Mouse (Mus musculus) MEL (cell line): ENCODE results near the gene Kcna7. TPM values are rescaled to one million over a fixed set of nuclear protein-coding genes. Genes with fewer than 3 reads are reported as not detected.

Experiments used
- DNase-seq: peaks from one replicate; pipeline ENCODE4 v3.0.0; 2011; ENCODE audit warnings: low read depth, low spot score
- H3K27ac ChIP-seq: 2 replicates; pipeline ENCODE4 v1.5.1; 2012; ENCODE audit warnings: low read depth, mild to moderate bottlenecking, control low read depth, low read length, moderate library complexity; ENCODE audit not compliant: control insufficient read depth
- H3K27me3 ChIP-seq, 2 experiments: fragments of 150-350 bp in 1 of 2; sonication (generic) in 1 of 2; 2 replicates each; pipeline ENCODE4 v1.6.1; 2012; ENCODE audit warnings: low read length in 2 of 2, mild to moderate bottlenecking in 2 of 2, improper control_type of control experiment in 1 of 2, moderate library complexity in 1 of 2; ENCODE audit not compliant: insufficient read depth in 2 of 2, control insufficient read depth in 1 of 2
- H3K36me3 ChIP-seq, 2 experiments: 2 replicates each; pipeline ENCODE4 v1.6.1; 2012 to 2014; ENCODE audit warnings: low read length in 2 of 2, improper control_type of control experiment in 1 of 2, inconsistent platforms in 1 of 2, mild to moderate bottlenecking in 1 of 2; ENCODE audit not compliant: insufficient read depth in 2 of 2, control insufficient read depth in 1 of 2
- H3K4me1 ChIP-seq, 2 experiments: fragments of 150-350 bp in 1 of 2; sonication (generic) in 1 of 2; 2 replicates each; pipeline ENCODE4 v1.6.1; 2012; ENCODE audit warnings: low read length in 2 of 2, improper control_type of control experiment in 1 of 2, mild to moderate bottlenecking in 1 of 2; ENCODE audit not compliant: insufficient read depth in 2 of 2, control insufficient read depth in 1 of 2
- H3K4me3 ChIP-seq, 2 experiments: fragments of 150-350 bp in 1 of 2; sonication (generic) in 1 of 2; 2 replicates each; pipeline ENCODE4 v1.5.1; 2012; ENCODE audit warnings: low read depth in 2 of 2, low read length in 2 of 2, mild to moderate bottlenecking in 2 of 2, moderate library complexity in 2 of 2, control low read depth in 1 of 2, improper control_type of control experiment in 1 of 2; ENCODE audit not compliant: control insufficient read depth in 1 of 2, insufficient read depth in 1 of 2
- H3K79me2 ChIP-seq: 2 replicates; pipeline ENCODE4 v1.6.1; 2012; ENCODE audit warnings: mild to moderate bottlenecking, low read length, moderate library complexity; ENCODE audit not compliant: control insufficient read depth, poor library complexity, insufficient read depth
- H3K9ac ChIP-seq: 2 replicates; pipeline ENCODE4 v1.6.1; 2012; ENCODE audit warnings: low read depth, mild to moderate bottlenecking, control low read depth, low read length, moderate library complexity; ENCODE audit not compliant: control insufficient read depth, poor library complexity, severe bottlenecking
- H3K9me3 ChIP-seq: fragments of 150-350 bp; sonication (generic); replicated peaks from 2 replicates; pipeline ENCODE4 v1.6.1; 2012; ENCODE audit warnings: mild to moderate bottlenecking, low read length, improper control_type of control experiment, moderate library complexity; ENCODE audit not compliant: insufficient read depth
- CHD1 ChIP-seq: IDR thresholded peaks from 2 replicates; pipeline ENCODE4 v1.6.1; 2012; ENCODE audit warnings: low read depth, mild to moderate bottlenecking, inconsistent platforms, low read length, improper control_type of control experiment
- MAX ChIP-seq: IDR thresholded peaks from 2 replicates; pipeline ENCODE4 v1.6.1; 2011; ENCODE audit warnings: low read length, improper control_type of control experiment
- MEF2A ChIP-seq: IDR thresholded peaks from 2 replicates; pipeline ENCODE4 v1.6.1; 2014; ENCODE audit warnings: low read depth, mild to moderate bottlenecking, inconsistent platforms, low read length, improper control_type of control experiment; ENCODE audit not compliant: poor library complexity, insufficient replicate concordance, severe bottlenecking; ENCODE audit errors: extremely low read depth
- MXI1 ChIP-seq: IDR thresholded peaks from 2 replicates; pipeline ENCODE4 v1.6.1; 2011; ENCODE audit warnings: mild to moderate bottlenecking, low read depth, low read length, improper control_type of control experiment
- MYC ChIP-seq: IDR thresholded peaks from 2 replicates; pipeline ENCODE4 v1.6.1; 2011; ENCODE audit warnings: low read depth, mild to moderate bottlenecking, low read length, improper control_type of control experiment, moderate library complexity
- NRF1 ChIP-seq: IDR thresholded peaks from 2 replicates; pipeline ENCODE4 v1.6.1; 2014; ENCODE audit warnings: low read depth, mild to moderate bottlenecking, inconsistent platforms, low read length, improper control_type of control experiment, moderate library complexity; ENCODE audit not compliant: poor library complexity, insufficient read depth, severe bottlenecking
- SIN3A ChIP-seq: IDR thresholded peaks from 2 replicates; pipeline ENCODE4 v1.6.1; 2012; ENCODE audit warnings: low read length, improper control_type of control experiment, inconsistent platforms
- polyA plus RNA-seq, 2 experiments: library from polyadenylated mRNA; stranded (reverse) in 1 of 2; unstranded in 1 of 2; fragments of >175 nt in 1 of 2; fragments of >200 nt in 1 of 2; gene quantifications; 2 replicates each; pipeline versions ENCODE4 v1.2.1 to v1.2.4; 2012; ENCODE audit warnings: low replicate concordance in 2 of 2, low read depth in 1 of 2; ENCODE audit not compliant: insufficient read length in 2 of 2, insufficient read depth in 1 of 2, missing spikeins in 1 of 2
- total RNA-seq: library from RNA; depleted of rRNA; stranded (reverse); fragments of 300-350 nt; gene quantifications from 2 replicates; pipeline ENCODE4 v1.2.3, GENCODE M21; 2012; rRNA removed

Gene Kcna7
- total and polyA plus RNA-seq, 3 experiments, result 0.06 TPM; not detected in 2

- H3K9me3 ChIP-seq, result no peaks in the 10 kb centered on the region
- H3K27me3 ChIP-seq, result no peaks in the 10 kb centered on the region
- peak; percentile 84 for DNase-seq
- peaks cover 24% of the 10 kb centered on the region for H3K79me2 ChIP-seq
- peak overlapping the region; percentile 78 to 80 for H3K4me3 ChIP-seq
- peak overlapping the region; percentile 93 for H3K9ac ChIP-seq
- TF ChIP-seq SIN3A (peak; percentile 56; the same call in 1 of the 2 replicates), CHD1 (peak; percentile 49; the same call in 1 of the 2 replicates), MYC (no peak), MAX (0 out of 2 replicates have a peak, but pooled peaks have one; percentile 25), NRF1 (peak; percentile 78), MEF2A (no peak), MXI1 (peak; percentile 52)
- H3K27ac ChIP-seq, result peak overlapping the region; percentile 88
- H3K4me1 ChIP-seq, result peaks cover 7 to 22% of the 10 kb centered on the region in 2 experiments; a peak in 3 of 4 replicates
- H3K36me3 ChIP-seq, result peaks cover 7 to 22% of the 10 kb centered on the region in 2 experiments
These were observed 53.5 kb downstream of the Kcna7 start for GRCm38 (mm10) chr7:45458748-45459563.

Other genes starting within 250 kb of the Kcna7 start
Only the 30 nearest of the 33 such genes appear.
- gene Pth2, start 224.7 kb upstream of the Kcna7 start, total RNA-seq, result not detected in 2 replicates
- not detected for gene Pth2, start 224.7 kb upstream of the Kcna7 start, polyA plus RNA-seq
- 0.16 and 0.27 TPM in 2 replicates for gene Ccdc155, start 200.8 kb upstream of the Kcna7 start, total RNA-seq
- under 1 TPM in 1 of 2 experiments, not detected in 1; 0.38 TPM for gene Ccdc155, start 200.8 kb upstream of the Kcna7 start, polyA plus RNA-seq
- 8.5 and 9.2 TPM in 2 replicates for gene Dkkl1, start 193.5 kb upstream of the Kcna7 start, total RNA-seq
- gene Dkkl1, start 193.5 kb upstream of the Kcna7 start, polyA plus RNA-seq, result 10 to 100 TPM in 1 of 2 experiments, not detected in 1; 32.0 TPM
- gene Tead2, start 189.9 kb upstream of the Kcna7 start, total RNA-seq, result 0.19 TPM in 1 of 2 replicates, not detected in the other
- under 1 TPM in 1 of 2 experiments, not detected in 1; 0.38 TPM for gene Tead2, start 189.9 kb upstream of the Kcna7 start, polyA plus RNA-seq
- gene Cd37, start 166.5 kb upstream of the Kcna7 start, total RNA-seq, result 17.2 and 22.4 TPM in 2 replicates
- gene Cd37, start 166.5 kb upstream of the Kcna7 start, polyA plus RNA-seq, result 100 to 1,000 TPM in 1 of 2 experiments, not detected in 1; 111 TPM
- gene Slc6a16, start 164.6 kb upstream of the Kcna7 start, total RNA-seq, result not detected in 2 replicates
- gene Slc6a16, start 164.6 kb upstream of the Kcna7 start, polyA plus RNA-seq, result not detected
- not detected in 2 replicates for gene Slc6a21, start 128.1 kb upstream of the Kcna7 start, total RNA-seq
- gene Slc6a21, start 128.1 kb upstream of the Kcna7 start, polyA plus RNA-seq, result not detected
- gene Trpm4, start 71.9 kb upstream of the Kcna7 start, total RNA-seq, result 4.5 and 4.8 TPM in 2 replicates
- 1 to 10 TPM in 1 of 2 experiments, not detected in 1; 6.9 TPM for gene Trpm4, start 71.9 kb upstream of the Kcna7 start, polyA plus RNA-seq
- not detected in 2 replicates for gene Hrc, start 70.4 kb upstream of the Kcna7 start, total RNA-seq
- gene Hrc, start 70.4 kb upstream of the Kcna7 start, polyA plus RNA-seq, result under 1 TPM in 1 of 2 experiments, not detected in 1; 0.22 TPM
- 3.0 and 3.4 TPM in 2 replicates for gene Ppfia3, start 38.6 kb upstream of the Kcna7 start, total RNA-seq
- gene Ppfia3, start 38.6 kb upstream of the Kcna7 start, polyA plus RNA-seq, result 1 to 10 TPM in 1 of 2 experiments, not detected in 1; 5.9 TPM
- gene Lin7b, start 35.1 kb upstream of the Kcna7 start, total RNA-seq, result 1.3 and 1.4 TPM in 2 replicates
- gene Lin7b, start 35.1 kb upstream of the Kcna7 start, polyA plus RNA-seq, result 1 to 10 TPM in 1 of 2 experiments, not detected in 1; 3.8 TPM
- gene Snrnp70, start 9.9 kb upstream of the Kcna7 start, total RNA-seq, result 260 and 272 TPM in 2 replicates
- gene Snrnp70, start 9.9 kb upstream of the Kcna7 start, polyA plus RNA-seq, result 1,000 to 10,000 TPM in 1 of 2 experiments, 100 to 1,000 TPM in 1; 588 to 1,478 TPM
- 0.54 and 0.92 TPM in 2 replicates for gene Ntf5, start 8.0 kb downstream of the Kcna7 start, total RNA-seq
- 1 to 10 TPM in 1 of 2 experiments, not detected in 1; 1.9 TPM for gene Ntf5, start 8.0 kb downstream of the Kcna7 start, polyA plus RNA-seq
- 0.19 TPM in 1 of 2 replicates, not detected in the other for gene Lhb, start 15.2 kb downstream of the Kcna7 start, total RNA-seq
- gene Lhb, start 15.2 kb downstream of the Kcna7 start, polyA plus RNA-seq, result under 1 TPM in 1 of 2 experiments, not detected in 1; 0.28 TPM
- 12.8 and 15.0 TPM in 2 replicates for gene Gys1, start 29.2 kb downstream of the Kcna7 start, total RNA-seq
- 10 to 100 TPM in 1 of 2 experiments, not detected in 1; 46.9 TPM for gene Gys1, start 29.2 kb downstream of the Kcna7 start, polyA plus RNA-seq
- gene Ruvbl2, start 32.4 kb downstream of the Kcna7 start, total RNA-seq, result 434 and 469 TPM in 2 replicates
- 100 to 1,000 TPM in 1 of 2 experiments, not detected in 1; 758 TPM for gene Ruvbl2, start 32.4 kb downstream of the Kcna7 start, polyA plus RNA-seq
- 1,416 and 1,470 TPM in 2 replicates for gene Ftl1, start 54.2 kb downstream of the Kcna7 start, total RNA-seq
- 1,000 to 10,000 TPM in 1 of 2 experiments, not detected in 1; 2,290 TPM for gene Ftl1, start 54.2 kb downstream of the Kcna7 start, polyA plus RNA-seq
- 105 and 130 TPM in 2 replicates for gene Bax, start 61.2 kb downstream of the Kcna7 start, total RNA-seq
- gene Bax, start 61.2 kb downstream of the Kcna7 start, polyA plus RNA-seq, result 100 to 1,000 TPM; 205 to 778 TPM
- gene Tulp2, start 76.2 kb downstream of the Kcna7 start, total RNA-seq, result 0.56 and 1.1 TPM in 2 replicates
- 1 to 10 TPM in 1 of 2 experiments, not detected in 1; 1.2 TPM for gene Tulp2, start 76.2 kb downstream of the Kcna7 start, polyA plus RNA-seq
- gene Gm45808, start 81.2 kb downstream of the Kcna7 start, total RNA-seq, result not detected in 2 replicates
- gene Gm45808, start 81.2 kb downstream of the Kcna7 start, polyA plus RNA-seq, result not detected
- 0.08 and 0.10 TPM in 2 replicates for gene Dhdh, start 83.2 kb downstream of the Kcna7 start, total RNA-seq
- 1 to 10 TPM in 1 of 2 experiments, not detected in 1; 1.6 TPM for gene Dhdh, start 83.2 kb downstream of the Kcna7 start, polyA plus RNA-seq
- 196 and 224 TPM in 2 replicates for gene Nucb1, start 104.8 kb downstream of the Kcna7 start, total RNA-seq
- gene Nucb1, start 104.8 kb downstream of the Kcna7 start, polyA plus RNA-seq, result 100 to 1,000 TPM in 1 of 2 experiments, 10 to 100 TPM in 1; 92.3 to 343 TPM
- 27.0 and 27.2 TPM in 2 replicates for gene Ppp1r15a, start 120.6 kb downstream of the Kcna7 start, total RNA-seq
- 10 to 100 TPM in 1 of 2 experiments, not detected in 1; 78.0 TPM for gene Ppp1r15a, start 120.6 kb downstream of the Kcna7 start, polyA plus RNA-seq
- 0.12 and 0.36 TPM in 2 replicates for gene Plekha4, start 120.7 kb downstream of the Kcna7 start, total RNA-seq
- under 1 TPM in 1 of 2 experiments, not detected in 1; 0.65 TPM for gene Plekha4, start 120.7 kb downstream of the Kcna7 start, polyA plus RNA-seq
- gene Hsd17b14, start 149.2 kb downstream of the Kcna7 start, total RNA-seq, result 1.8 and 2.0 TPM in 2 replicates
- 1 to 10 TPM in 1 of 2 experiments, not detected in 1; 9.3 TPM for gene Hsd17b14, start 149.2 kb downstream of the Kcna7 start, polyA plus RNA-seq
- 47.4 and 49.4 TPM in 2 replicates for gene Bcat2, start 164.5 kb downstream of the Kcna7 start, total RNA-seq
- gene Bcat2, start 164.5 kb downstream of the Kcna7 start, polyA plus RNA-seq, result 100 to 1,000 TPM in 1 of 2 experiments, not detected in 1; 140 TPM
- gene Fgf21, start 209.8 kb downstream of the Kcna7 start, total RNA-seq, result not detected in 2 replicates
- gene Fgf21, start 209.8 kb downstream of the Kcna7 start, polyA plus RNA-seq, result not detected
- 0.07 TPM in 1 of 2 replicates, not detected in the other for gene Fut1, start 211.6 kb downstream of the Kcna7 start, total RNA-seq
- gene Fut1, start 211.6 kb downstream of the Kcna7 start, polyA plus RNA-seq, result under 1 TPM in 1 of 2 experiments, not detected in 1; 0.04 TPM
- gene Izumo1, start 216.2 kb downstream of the Kcna7 start, total RNA-seq, result not detected in 2 replicates
- under 1 TPM in 1 of 2 experiments, not detected in 1; 0.04 TPM for gene Izumo1, start 216.2 kb downstream of the Kcna7 start, polyA plus RNA-seq
- gene Rasip1, start 221.8 kb downstream of the Kcna7 start, total RNA-seq, result 1.1 TPM in 2 replicates
- gene Rasip1, start 221.8 kb downstream of the Kcna7 start, polyA plus RNA-seq, result under 1 TPM in 1 of 2 experiments, not detected in 1; 0.65 TPM